Mouse (Mus musculus) brain, embryonic 14.5 days (tissue): Measurements from ENCODE around the gene Sobp. TPM values are rescaled to one million over a fixed set of nuclear protein-coding genes. Genes with fewer than 3 reads are reported as not detected.

Source experiments
- DNase-seq: peaks from one replicate; pipeline ENCODE4 v3.0.0-alpha.2; 2011; ENCODE audit warnings: low read depth
- CTCF ChIP-seq: fragments of 200-500 bp; IDR thresholded peaks from 2 replicates; pipeline ENCODE4 v1.5.1; 2012; ENCODE audit warnings: inconsistent platforms, mild to moderate bottlenecking, moderate library complexity, borderline replicate concordance; ENCODE audit not compliant: insufficient read depth, insufficient read length; ENCODE audit errors: extremely low read depth
- POLR2A ChIP-seq: fragments of 200-500 bp; IDR thresholded peaks from 2 replicates; pipeline ENCODE4 v1.6.1; 2012; ENCODE audit warnings: mild to moderate bottlenecking, inconsistent platforms, borderline replicate concordance; ENCODE audit not compliant: poor library complexity, insufficient read depth, insufficient read length, severe bottlenecking; ENCODE audit errors: extremely low read depth
- polyA plus RNA-seq: library from polyadenylated mRNA; depleted of rRNA; stranded (reverse); fragments of >200 nt; gene quantifications from 2 replicates; pipeline ENCODE4 v1.2.3, GENCODE M21; 2012; rRNA removed

Gene Sobp
- polyA plus RNA-seq, 1 experiment, result 30.6 TPM

DNA sequence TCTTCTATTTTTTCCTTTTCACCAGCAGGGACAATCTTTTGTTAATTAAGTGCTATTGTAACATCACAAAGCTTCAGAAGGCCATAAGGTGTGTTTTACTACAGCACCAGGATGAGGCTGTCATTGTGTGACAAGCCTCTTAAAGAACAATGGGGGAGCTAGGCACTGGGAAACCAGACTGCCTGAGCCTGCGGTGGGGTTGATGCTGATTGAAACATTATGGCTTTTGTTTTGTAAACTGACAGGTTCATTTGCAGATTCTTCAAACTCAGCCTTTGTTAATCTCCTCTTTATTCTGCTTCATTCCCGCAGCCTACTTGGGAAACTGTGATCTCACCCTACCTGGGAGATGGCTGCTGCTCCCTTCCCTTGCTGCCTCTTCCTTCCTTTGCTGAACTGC, 206.0 kb downstream of the Sobp start:
- DNase-seq, result peak; percentile 61
- no peak for TF ChIP-seq POLR2A
- TF ChIP-seq CTCF, result no peak

DNA sequence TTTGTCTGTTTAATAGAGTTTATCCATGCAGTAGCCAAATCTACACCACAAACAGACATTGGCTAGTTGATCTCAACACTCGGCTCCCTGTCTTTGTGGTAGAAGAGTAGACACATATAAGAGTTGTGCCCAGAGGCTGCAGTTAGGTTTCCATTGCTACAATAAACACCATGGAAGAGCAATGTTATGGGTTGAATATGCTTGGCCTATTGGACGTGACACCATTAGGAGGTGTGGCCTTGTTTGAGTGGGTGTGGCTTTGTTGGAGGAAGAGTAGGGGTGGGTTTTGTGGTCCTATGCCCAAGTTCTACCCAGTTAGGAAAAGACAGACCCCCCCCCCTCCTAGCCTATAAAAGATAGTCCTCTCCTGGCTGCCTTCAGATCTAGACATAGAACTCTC, 211.3 kb downstream of the Sobp start:
- DNase-seq, result no peak
- TF ChIP-seq POLR2A (no peak), CTCF (no peak)

DNA sequence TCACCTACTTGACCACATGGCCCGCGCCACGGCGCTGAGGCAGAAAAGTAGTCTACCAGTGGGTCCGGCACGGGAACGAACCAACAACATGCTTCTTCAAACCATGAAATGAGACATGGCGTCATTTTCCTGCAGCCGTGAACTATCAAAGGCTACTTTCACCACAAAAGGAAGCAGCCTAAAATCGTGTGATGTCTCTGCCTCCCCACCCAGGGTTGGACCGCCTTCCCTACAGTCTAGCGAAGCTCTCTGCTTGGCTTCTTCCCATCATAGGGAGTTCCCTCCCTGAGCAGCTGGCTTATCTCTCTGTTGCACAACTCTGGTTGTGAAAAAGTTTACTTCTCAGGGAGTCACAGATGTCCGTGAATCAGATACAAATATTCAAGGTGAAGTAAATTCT, 211.7 kb downstream of the Sobp start:
- DNase-seq, result no peak
- TF ChIP-seq CTCF (no peak), POLR2A (no peak)

DNA sequence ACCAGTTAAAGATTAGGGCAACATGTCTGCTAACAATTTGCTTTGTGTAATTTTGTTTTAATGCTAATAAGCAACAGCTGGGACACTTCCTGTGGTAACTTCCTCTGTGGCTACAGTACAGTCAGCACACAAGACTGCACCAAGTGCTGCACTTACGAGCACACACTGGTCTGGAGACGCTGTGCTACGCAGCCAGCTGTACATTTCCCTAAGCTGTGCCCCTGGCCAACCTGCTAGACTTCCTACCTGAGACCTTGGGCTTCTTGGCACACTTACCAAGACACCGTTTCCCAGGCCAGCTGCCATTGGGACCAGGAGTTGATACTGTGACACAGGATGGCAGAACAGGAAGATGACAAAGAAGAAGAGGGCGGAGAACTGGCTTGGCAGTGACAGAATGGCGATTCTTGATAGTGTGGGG, 212.1 kb downstream of the Sobp start:
- TF ChIP-seq POLR2A (no peak), CTCF (no peak)
- DNase-seq, result no peak

DNA sequence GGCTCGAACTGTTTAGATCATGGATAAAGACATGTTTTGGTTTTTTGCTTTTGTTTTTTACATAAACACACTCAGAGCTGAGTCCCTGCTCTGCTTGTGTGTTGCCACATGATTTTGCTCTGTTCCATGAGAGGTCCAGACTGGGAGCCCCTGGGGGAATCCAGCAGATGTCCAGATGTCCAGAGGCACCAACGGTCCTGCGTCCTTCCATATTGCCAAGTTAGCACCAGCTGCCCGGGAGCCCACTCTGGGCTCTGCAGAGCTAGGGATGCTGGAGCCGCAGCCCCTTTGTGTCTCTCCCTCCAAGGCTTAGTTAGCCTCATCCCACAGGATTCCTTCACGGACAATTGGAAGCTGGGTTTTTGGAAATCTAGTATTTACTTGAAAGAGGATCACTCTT, 212.6 kb downstream of the Sobp start:
- DNase-seq, result no peak
- TF ChIP-seq CTCF (no peak), POLR2A (no peak)

DNA sequence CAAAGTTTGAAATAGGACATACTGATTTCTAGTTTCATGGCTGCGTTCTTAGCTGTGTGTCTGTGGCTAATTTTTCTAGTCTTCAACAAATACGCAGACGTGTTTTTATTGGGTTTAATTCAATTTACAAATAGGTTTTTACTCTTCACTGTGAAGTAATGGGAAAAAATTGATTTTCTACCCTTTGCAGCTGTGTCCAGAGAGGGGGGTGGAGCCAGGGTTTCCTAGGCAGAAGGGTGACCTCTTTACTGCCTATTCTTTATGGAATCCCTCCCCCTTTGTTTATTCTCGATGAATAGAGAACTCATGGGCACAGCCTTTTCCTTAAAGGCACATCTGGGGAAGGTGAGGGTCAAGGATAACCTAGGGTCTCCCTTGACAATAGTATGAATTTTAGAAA, 215.6 kb downstream of the Sobp start:
- DNase-seq, result no peak
- TF ChIP-seq POLR2A, result no peak

DNA sequence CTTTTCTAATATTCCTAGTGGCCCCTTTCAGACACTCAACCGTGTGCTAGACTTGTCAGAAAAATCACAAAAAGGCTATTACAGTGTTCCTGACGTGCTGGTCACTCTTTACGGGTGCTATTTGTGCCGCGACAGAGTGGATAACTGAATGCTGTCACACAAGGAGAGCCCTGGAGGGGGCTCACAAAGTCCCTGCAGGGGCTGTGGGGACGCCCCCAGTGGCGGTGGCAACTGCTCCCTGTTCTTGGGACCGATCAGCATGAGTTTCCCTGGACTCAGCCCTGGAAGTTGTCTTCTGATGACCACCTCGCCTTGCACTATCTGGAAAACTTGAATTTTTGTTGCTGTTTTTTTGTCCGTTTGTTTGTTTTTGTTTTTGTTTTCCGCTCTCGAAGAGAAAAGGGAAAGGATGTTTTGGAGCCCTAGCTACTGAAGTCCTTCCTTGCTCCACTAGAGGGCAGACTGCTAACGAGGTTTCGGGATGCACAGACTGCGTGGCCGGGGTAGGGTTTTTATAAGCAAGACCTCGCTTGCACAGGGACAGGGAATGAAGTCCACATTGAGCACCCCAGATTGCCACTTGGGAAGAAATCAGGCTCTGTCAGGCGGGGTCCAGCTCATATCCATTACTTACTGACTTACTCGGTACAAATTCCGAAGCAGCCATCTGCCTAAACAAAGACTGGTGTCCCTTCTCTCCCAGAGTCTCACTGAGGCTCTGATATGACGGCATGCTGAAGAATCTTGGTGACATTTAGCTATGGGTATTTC, 216.3 kb downstream of the Sobp start:
- TF ChIP-seq CTCF, result peak; percentile 84
- TF ChIP-seq POLR2A, result no peak
- DNase-seq, result peak; percentile 92

DNA sequence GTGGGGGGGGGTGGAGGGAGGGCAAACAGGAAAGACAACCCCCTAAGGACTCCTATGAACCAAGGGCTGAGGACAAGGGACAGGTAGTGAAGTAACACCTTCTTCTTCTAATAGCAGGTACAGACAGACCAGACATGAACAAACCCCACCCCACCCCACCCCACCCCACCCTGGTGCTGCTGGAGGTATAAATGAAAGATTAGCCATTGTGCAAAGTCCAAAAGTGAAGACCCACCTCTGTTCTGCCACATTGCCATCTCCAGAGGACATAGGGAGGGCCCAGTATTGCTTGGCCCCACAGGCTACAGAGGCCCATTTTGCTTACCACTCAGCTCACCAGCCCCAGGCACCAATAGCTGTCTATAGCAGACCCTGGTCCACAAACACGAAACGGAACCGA, 219.1 kb downstream of the Sobp start:
- no peak for DNase-seq

DNA sequence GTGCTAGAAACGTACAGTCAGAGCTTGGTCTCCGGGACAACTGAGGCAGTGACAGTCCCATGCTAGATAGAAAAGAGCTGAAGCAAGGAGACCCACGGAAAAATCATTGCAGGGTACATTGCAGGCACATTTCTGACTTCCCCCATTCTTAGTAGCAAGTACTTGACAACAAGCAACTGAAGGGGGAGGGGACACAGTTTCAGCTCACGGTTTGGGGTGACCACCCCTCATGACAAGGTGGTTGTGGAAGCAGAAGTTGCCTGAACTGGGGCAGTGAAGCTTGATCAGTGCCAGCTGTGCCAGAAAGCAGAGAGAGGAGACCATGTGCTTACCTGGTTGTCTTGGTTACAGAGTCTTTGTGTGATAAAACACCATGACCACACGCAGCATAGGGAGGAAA, 220.7 kb downstream of the Sobp start:
- DNase-seq, result no peak
- TF ChIP-seq POLR2A (no peak), CTCF (no peak)

More for the DNA sequence above, 219.1 kb downstream of the Sobp start:
- TF ChIP-seq CTCF, result no peak
- no peak for TF ChIP-seq POLR2A

Other genes with a start within 250 kb of the Sobp start
- 3.3 and 4.3 TPM in 2 replicates for gene 9030612E09Rik, start 174 bp upstream of the Sobp start, polyA plus RNA-seq
- gene Pdss2, start 47.0 kb upstream of the Sobp start, polyA plus RNA-seq, result 12.3 and 12.6 TPM in 2 replicates